Mouse (Mus musculus): ENCODE results near the gene Foxn1. TPM values are rescaled to one million over a fixed set of nuclear protein-coding genes. Genes with fewer than 3 reads are reported as not detected.

Foxn1 gene
- total RNA-seq (2022): not detected

DNA sequence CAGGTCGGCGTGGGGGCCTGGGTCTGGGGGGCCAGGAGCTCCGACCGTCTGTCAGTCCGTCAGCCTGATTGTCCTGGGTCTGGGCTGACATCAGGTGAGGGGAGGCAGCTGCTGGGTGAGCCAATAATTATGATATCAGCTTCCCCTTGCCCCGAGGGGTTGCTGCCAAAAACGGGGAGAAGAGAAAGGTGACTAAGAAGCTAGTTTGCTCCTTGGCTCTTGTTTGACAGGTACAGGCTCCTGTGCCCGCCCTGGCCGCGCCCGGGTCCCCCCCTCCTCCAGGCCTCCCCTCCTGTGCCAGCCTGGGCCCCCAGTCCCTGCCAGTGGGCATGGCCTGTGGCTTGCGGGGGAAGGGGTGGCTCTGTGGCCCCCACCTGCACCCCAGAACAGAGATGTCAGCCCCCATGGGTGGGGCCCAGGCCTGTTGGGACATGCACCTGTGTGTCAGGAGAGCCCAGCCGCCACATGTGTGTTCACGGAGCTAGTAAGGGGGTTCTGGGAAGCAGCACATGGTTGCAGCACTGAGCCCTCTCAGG lies at the start of gene Foxn1:
TSS of gene Foxn1 (minus strand) at position 51 of the 536 bp plus-strand sequence.
- DNase-seq (ENCODE audit: low spot score): no peak

DNA sequence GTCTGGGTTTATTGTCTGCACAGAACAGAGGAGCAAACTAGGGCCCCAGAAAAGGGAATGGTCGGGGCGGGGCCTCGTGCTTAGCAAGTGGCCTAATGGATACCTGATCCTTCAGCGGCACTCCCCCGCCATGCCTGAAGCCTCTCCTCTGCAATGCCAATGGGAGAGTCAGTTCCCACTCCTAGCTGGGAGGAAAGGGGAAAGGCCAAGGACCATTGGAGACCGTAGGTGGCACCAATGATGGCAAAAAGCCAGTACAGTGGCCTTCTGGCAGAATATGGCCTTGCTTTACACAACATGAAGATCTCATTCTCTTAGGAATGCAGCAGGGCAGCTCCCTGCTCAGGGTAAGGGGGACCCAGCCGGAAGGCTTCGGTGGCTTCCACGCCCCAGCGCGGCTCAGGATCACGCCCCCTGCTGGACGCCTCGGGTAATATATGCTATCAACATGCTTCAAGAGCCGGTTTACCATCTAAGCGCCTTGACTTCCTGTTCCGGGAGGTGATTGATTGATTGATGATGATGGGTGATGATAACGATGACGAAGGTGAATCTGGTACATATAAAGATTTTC lies 49.5 kb upstream of the Foxn1 start:
- no peak for DNase-seq (ENCODE audit: low spot score)

DNA sequence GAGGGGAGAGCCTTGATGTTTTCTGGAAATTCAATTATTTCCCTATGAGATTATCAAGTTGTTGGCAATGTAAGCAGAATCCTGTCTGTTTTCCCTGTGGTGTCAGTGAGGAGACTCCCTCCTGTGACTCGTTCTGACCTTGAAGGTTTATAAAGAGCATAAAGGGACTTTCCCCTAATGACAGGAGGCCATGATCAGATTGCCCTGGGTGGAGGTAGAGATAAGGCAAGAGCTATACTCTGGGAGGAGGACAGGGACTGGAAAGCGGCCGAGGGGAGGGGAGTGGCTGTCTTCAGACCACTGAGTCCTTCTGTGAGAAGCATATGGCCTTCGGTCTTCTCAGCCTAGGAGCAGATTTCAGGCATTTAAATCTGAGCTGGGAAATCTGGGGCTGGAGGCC lies 47.7 kb upstream of the Foxn1 start:
- no peak for DNase-seq (ENCODE audit: low spot score)

DNA sequence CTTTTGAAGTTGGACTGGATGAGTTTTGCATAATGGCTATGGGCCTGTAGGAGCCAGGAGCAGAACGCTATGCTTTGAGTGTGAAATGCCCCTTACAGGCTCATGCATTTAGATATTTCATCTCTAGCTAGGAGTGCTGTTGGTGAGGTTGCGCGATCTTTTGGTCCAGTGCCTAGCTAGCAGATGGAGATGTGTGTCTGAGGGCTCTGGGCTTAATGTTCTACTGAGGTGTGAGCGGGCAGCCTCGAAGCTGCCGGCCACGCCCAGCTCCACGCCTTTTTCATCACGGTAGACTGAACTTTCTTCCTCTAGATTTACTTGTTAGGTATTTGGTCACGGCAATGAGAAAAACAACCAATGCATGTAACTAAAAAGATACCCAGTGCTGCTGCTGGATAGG lies 44.8 kb upstream of the Foxn1 start:
- no peak for DNase-seq (ENCODE audit: low spot score)

DNA sequence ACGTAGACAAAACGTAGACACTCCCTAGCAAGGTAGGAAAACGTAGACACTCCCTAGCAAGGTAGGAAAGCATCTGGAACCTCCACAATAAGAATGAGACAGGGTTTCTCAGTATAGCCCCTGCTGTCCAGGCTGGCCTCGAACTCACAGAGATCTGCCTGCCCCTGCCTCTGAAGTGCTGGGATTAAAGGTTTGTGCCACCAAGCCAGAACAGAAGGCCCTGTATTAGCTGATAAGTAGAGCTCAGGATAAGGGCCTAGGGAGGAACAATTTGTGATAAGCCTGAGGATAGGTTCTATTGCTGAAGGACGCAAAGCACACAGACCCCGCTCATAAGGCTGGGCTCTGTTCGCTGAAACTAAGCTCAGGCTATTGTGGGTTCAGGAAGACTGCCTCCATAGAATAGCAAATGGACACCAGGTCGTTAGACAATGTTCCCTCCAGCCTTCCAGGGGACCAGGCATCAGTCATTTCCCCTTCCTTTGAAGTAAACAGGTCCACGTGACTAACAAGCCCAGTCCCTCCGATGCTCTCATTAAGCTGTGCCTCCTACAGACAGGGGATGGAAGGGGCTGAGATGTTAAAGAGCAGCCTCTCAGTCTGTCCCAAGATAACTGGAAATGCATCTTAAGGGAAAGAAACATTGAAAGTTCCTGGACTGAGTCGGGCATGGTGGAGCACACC lies 44.0 kb upstream of the Foxn1 start:
- no peak for DNase-seq (ENCODE audit: low spot score)

DNA sequence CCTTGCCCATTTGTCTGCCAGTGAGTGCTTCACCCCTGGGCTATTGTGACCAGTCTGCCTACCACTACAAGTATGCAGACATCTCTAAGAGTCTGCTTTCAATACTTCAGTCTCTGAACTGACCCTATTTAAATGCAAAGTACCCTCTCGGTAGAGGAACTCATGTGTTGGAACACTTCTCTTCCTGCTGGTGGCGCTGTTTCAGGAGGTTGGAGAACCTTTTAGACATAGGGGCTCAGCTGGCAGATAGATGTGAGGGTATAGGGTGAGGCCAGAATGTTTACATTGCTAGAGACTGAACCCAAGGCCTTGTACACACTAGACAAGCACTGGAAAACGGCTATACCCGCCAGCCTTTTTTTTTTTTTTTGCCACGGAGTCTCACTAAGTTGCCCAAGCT lies 42.0 kb upstream of the Foxn1 start:
- no peak for DNase-seq (ENCODE audit: low spot score)

DNA sequence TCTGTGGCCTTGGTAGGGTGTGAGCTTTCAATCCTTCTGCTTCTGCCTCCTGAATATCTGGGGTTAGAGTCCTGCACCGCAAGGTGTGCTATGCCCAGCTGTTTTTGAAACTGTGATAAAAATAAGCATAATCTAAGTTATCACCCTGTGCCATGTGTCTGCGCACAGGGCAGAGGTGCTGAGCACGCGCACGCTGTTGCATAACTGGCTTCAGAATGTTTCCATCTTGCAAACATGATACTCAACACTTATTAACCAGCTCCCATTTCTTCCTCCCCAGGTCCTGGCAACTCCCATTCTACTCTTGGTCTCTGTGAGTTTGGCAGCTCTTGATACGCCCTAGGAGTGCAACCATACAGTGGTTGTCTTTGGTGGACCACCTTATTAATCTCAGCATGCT lies 41.3 kb upstream of the Foxn1 start:
- no peak for DNase-seq (ENCODE audit: low spot score)

DNA sequence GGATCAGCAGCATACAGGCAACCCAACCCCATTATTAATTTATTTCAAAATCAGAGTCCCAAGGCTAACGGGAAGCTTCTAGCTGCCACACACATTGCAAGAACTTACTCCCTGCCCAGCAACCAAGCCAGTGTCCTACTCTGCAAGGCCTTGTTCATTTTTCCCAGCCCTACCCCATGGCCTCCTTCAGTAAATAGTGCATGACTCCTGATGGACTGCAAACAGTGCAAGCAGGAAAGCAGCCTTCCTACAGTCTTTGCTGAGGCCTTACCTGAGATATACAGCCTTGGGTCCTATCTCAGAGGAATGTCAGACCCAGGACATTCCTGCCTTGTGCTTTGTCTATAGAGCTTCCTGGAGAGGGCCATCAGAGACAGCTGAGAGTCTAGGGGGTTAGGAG lies 39.2 kb upstream of the Foxn1 start:
- no peak for DNase-seq (ENCODE audit: low spot score)

DNA sequence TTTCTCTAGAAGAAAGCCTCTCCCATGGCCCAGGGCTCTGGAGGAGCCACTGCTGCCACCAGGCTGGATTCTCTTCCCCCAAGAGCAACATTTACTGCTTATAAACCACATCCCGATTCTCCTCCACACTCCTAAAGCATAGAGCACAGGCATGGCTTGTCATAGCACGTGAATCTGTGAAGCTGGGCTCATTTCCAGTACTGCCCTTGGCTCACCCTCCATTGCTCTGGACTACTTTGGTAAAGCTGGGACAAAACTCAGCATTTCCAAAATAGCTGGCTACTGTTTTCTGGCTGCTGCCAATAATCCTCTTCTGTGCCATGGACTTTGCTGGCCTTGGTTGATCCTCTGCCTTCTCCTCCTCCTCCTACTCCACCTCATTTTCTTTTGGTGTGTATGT lies 38.0 kb upstream of the Foxn1 start:
- no peak for DNase-seq (ENCODE audit: low spot score)

DNA sequence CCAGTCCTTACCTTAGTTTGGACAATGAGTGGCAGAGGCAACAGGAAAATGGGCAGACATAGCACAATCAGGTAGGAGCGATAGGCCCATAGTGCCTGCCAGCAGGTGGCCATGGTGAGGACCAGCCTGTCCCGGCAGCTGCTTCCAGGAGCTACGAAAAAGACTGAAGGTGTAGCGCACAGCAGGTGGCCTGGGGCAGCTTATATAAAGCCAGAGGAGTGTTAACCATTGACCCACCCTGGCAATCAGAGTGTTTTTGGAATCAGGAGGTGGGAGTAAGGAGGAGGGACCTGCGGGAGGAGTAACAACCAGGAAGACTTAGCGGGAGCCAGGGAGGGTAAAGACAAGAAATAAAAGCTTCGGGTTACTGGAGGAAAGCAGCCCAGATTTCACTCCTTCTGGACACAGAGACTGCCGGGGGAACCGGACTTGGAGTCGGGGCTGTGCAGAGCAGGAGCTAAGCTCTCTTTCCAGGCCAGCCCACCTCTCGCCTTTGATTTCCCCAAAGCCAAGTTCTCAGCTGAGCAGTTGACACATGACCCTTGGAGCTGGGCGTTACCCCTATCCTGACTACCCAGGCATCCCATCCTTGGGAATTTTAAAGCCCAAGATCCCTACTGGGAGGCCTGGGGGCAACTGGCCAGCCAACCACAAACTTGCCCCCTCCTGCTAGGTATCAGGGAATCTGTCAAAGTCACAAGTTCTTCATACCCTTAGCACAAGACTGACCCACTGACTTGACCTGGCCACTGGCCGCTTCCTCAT lies 35.9 kb upstream of the Foxn1 start, which contains the start of gene Slc13a2:
TSS of gene Slc13a2 (minus strand) at position 163 of the 765 bp plus-strand sequence.
- DNase-seq (ENCODE audit: low spot score): no peak

DNA sequence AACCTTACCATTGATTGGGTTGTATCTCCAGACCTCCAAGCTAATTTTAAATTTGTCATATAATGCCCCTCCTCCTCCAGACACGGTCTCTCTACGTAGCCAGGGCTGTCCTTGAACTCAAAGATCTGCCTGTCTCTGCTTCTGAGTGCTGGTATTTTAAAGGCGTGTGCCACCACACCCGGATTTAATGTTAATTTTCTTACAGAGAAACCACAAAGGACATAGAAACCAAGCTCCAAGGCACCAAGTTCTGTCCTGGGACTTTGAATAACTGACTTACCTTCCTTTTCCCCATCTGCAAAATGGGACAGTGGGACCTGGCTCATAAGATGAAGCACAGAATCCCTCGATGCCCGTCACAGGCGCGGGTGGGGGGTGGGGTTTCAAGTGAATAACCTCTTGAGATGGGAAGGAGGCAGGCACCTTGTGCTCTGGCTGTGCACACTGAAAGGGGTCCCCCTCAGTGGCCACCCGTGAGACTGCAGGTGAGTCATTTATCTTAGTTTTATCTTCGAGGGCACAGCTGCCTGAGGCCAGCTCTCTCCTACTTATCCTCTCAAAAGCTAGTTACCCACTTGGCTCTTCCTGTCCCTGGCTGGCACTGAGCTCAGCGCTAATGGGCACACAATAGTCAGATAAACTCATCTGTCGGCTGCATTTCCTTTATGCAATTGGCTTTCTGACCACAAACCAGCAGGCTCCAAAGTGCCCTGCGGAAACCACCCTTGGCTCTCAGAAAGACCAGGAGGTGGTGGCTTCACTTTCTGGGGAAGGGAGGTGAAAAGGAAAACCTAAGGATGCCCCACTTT lies 35.0 kb upstream of the Foxn1 start:
- DNase-seq (ENCODE audit: low spot score): no peak

DNA sequence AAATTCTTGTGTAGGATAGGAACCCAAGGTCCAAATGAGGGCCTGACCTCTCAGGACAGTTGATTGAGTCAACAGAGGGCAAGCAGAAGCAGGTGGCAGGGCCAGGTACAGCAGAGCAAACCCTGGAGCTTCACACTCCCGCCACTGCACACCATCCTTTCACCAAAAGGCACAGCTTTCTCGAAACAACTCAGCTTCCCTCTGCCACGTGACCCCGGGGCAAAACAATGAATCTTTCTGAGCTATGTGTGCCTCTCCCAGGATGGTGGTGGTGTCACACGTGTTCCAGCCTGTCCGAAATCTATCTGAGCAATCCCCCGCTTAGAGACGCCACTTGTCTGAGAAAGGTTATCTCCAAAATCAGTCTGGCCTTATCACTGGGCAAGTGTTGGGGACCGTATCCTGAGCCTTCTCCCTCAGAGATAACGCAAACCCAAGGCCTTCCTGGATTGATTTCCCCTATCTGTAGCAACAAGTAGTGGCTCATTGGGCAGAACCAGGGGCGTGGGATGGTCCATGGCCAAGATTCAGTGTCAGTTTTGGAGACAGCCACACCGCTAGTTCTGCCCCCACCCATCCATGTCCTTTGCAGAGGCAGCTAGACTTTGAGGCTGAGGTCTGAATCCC lies 34.0 kb upstream of the Foxn1 start:
- no peak for DNase-seq (ENCODE audit: low spot score)

DNA sequence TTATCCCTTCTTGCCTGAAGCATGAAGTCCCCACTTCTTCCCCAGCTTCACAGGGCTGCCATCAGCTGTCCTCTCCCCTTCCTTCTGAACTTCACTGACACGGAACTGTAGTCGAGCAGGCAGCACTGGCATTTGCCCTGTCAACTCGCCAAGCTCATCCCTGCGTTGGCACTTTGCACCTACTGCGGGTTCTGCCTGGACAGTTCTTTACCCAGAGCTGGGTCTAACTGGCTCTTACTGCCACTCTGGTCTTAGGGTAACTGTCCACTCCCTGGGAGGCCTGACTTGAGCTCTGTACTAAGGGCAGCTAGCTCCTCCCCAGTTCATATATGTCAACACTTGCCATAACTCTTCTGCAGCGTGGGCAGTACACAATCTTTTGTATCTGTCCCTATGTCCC lies 30.5 kb upstream of the Foxn1 start:
- DNase-seq (ENCODE audit: low spot score): no peak

DNA sequence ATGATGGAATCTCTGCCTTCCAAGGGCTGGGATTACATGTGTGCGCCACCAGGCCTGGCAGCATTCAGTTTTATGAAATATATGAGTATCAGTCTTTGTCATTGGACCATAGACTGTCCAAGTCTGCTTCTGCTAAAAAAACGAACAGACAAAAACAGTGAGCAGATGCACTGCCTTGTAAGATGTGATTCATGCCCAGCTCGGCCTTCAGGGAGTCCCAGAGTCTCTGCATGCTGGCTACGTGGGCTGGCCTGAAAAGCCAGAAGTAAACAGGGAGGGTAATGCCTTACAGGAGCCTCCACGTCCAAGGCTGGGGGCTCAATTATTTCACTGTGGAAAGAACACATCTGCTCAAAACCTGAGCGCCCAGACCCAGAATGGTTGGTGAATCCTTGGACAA lies 26.5 kb upstream of the Foxn1 start:
- DNase-seq (ENCODE audit: low spot score): no peak

DNA sequence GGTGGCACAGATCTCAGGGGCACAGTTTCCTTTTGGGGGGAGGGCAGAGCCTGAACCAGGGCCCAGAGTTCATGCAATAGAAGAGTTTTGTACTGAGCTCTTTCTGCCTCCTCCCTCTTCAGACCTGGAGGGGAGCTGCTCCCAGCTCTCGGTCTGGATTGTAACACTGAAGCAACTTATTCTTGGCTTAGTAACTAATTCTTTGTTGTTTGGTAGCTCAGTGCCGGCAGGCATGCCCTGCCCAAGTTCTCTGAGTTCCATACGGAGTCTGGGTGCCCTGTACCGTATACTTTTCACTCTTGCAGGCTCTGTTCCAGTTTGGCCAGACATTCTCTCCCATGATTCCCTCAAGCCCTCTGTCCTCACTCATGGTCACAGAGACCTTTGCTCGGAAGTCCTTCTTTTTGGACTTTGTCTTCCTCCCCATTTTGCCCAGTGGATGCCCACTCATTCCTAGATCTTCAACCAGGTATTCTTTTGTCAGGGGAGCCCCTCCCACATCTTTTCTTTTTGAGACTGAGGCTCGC lies 26.0 kb upstream of the Foxn1 start:
- no peak for DNase-seq (ENCODE audit: low spot score)

DNA sequence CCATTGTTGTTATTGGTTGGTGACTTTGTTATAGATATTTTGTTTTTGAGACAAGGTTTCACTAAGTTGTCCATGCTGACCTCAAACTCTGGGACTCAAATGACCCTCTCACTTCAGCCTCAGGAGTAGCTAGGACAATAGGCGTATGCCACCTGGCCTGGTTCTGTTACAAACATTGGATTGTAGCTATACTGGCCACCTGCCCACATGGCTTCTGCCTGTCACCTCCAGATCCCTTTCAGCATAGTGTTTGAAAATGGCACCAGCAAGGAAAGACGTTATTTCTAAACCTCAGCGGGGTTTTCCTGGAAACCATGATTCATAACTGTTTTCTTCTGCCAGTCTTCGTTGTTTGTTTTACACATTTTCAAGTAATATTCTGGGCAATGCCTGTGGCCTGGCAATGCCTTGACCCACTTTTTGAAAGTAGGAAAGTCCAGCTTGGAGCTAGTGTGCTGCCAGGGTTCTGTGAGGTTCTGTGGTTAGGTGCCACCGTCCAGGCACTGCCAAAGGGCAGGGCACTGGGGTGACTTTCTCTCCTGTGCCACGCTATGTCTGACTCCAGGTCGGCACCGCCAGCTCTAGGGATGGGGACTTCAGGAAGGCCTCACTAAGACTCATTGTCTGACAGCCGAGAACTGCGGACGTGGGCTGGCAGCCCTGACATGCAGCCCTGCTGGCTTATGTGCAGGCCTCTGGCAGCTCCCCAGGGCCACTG lies 25.4 kb upstream of the Foxn1 start:
- DNase-seq (ENCODE audit: low spot score): no peak

DNA sequence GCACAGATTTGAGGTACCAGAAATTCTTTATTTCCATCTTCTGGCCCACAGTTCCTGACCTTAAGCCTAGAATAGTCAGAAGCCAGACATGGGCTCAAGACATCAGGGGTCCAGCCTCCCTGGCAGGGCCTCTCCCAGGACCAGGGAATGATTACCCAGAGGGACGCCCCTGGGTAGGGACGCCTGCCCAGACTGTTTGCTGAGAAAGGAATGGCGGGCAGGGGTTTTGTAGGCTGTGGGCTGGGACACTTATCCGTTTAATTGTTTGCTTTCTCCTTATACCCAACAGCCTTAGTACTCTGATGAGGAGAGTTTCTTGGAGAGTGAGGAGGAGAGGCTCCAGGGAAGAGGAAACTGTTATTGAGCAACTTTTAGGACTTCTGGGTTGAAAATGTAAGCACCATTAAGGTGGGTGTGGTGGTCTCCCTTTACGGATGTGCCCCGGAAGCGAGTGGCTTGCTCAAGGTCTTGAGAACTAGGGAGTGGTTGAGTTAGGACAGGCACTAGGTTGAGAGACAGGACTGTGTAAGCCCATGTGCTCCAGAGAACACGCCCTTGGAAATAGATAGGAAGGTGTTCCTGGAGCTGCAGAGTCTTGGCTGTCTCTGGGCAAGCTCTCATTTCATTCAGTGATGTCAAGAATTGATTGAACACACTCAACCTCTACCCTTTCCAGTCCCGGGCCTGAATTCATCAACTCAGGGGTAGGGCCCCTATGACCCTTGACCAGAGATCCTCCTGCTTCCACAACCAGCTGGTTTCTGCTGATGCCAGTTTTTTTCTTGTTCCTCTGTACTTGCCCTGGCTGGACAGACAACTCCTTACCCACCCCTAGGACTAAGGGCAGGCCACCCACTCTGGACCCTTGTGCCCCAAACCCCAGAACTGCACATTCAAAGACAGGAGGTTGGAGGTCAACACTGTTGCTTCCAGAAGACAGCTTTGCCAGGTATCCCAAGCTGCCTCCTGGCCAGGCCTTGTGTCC lies 22.2 kb upstream of the Foxn1 start:
- DNase-seq (ENCODE audit: low spot score): no peak

DNA sequence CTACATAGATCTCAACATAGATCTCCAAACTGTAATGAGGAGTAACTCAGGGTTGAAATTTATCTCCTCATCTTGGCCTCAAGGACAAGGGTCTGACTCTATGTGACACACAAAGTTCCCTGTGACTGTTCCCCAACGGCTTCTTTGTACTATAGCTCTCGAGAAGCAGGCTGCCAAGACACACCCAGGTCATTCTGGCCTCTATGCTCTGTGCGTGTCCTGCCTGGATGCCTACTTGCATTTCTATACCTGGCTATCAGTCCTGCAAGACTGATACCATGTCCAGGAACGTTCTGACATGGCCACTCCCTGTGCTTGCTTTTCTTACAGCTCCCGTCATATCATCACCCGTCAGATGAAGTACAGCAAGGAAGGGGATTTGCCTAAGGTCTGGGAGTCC lies 15.7 kb upstream of the Foxn1 start:
- no peak for DNase-seq (ENCODE audit: low spot score)

DNA sequence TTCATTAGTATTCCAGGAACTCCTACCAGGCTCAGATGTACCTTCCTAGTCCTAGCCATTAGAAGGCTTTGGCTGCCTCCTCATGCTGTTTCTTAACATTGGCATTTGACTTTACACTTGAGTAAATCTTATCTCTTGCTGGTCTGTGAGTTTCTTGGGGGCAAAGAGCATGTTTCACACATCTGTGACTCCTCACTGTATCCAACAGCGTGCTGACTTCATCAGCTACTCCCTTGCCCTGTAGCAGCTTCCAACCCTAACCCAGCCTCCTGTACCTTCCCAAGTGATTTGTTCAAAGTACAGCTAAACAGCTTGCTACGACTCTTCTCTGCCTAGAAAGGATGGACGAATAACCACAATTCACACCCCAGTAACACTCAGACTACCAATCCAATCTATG lies 15.1 kb upstream of the Foxn1 start:
- DNase-seq (ENCODE audit: low spot score): no peak

All from heart, adult 8-10 months (tissue).